Mouse (Mus musculus): ENCODE measurements around the gene Obscn. TPM values are rescaled to one million over a fixed set of nuclear protein-coding genes. Genes with fewer than 3 reads are reported as not detected.

Obscn gene
- polyA plus RNA-seq (2014; fragmentation: Nextera tagmentation; extraction: Ambion mirVana): 0.64 and 1.2 TPM in 2 replicates

- ATAC-seq (replicated peaks; ENCODE audit: low FRiP score): no peak
- H3K27ac ChIP-seq (ENCODE audit: low read depth, low read length): no peak within 1 kb of the TSS
- peak within 1 kb of the TSS; percentile 37 for H3K4me2 ChIP-seq
- H3K4me1 ChIP-seq (replicated peaks; ENCODE audit: control insufficient read depth, insufficient read depth, low read length): peaks cover 3% of the 10 kb centered on the region; the same call in 1 of the 2 replicates
- H3K9me3 ChIP-seq (ENCODE audit: control insufficient read depth, low read length): no peaks in the 10 kb centered on the region
- H3K4me3 ChIP-seq (ENCODE audit: low read depth, low read length): peak within 1 kb of the TSS; percentile 10; the same call in 1 of the 2 replicates
- H3K27me3 ChIP-seq (replicated peaks; ENCODE audit: control insufficient read depth, insufficient read depth, low read length): peaks cover 76% of the 10 kb centered on the region
- DNase-seq (ENCODE audit: low spot score): no peak
- no peak within 1 kb of the TSS for H3K9ac ChIP-seq (ENCODE audit: low read depth, low read length)
- 19% methylated on average over 44 of the region's 44 CpGs for WGBS
- no peaks in the 10 kb centered on the region for H3K36me3 ChIP-seq (ENCODE audit: control insufficient read depth, insufficient read depth, low read length)
Measured at GRCm38 (mm10) chr11:59135904-59136452, at the start of gene Obscn. Obscn (minus strand) TSS chr11:59136402.

GRCm38 (mm10) chr11:59185490-59185889 lies 49.3 kb upstream of the Obscn start:
- peaks cover 14% of the 10 kb centered on the region for H3K36me3 ChIP-seq (ENCODE audit: control insufficient read depth, insufficient read depth, low read length)
- H3K27ac ChIP-seq (ENCODE audit: low read depth, low read length): no peak overlapping the region
- H3K4me2 ChIP-seq: no peak overlapping the region
- H3K4me3 ChIP-seq (ENCODE audit: low read depth, low read length): no peak overlapping the region
- DNase-seq (ENCODE audit: low spot score) (no peak), ATAC-seq (replicated peaks; ENCODE audit: low FRiP score) (no peak)
- WGBS: 84% methylated on average over 5 of the region's 5 CpGs
- no peaks in the 10 kb centered on the region for H3K9me3 ChIP-seq (ENCODE audit: control insufficient read depth, low read length)
- H3K9ac ChIP-seq (ENCODE audit: low read depth, low read length): no peak overlapping the region
- no peaks in the 10 kb centered on the region for H3K27me3 ChIP-seq (replicated peaks; ENCODE audit: control insufficient read depth, insufficient read depth, low read length)
- peaks cover 8% of the 10 kb centered on the region for H3K4me1 ChIP-seq (replicated peaks; ENCODE audit: control insufficient read depth, insufficient read depth, low read length)

DNA sequence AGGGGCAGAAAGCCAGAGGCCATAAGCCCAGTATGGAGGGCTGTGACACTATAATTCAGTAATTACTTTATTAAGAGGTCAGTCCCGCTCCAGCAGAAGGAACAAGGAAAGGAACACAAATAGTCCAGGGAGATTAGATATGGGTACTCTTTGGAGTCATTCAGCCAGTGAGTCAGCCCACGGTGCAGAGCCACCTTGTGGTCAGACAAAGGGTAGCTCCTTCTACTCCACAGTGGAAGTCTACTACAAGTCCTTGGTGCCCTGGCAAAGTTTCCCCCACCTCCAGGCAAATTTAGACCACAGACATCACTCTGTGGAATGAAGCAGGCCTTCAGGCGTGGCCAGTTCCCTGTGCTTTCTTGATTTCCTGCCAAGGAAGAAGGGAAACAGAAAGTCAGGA lies 47.6 kb upstream of the Obscn start:
- ATAC-seq (replicated peaks; ENCODE audit: low FRiP score) (peak; percentile 65), DNase-seq (ENCODE audit: low spot score) (no peak)
- Histone ChIP-seq H3K9me3 (ENCODE audit: control insufficient read depth, low read length) (no peaks in the 10 kb centered on the region), H3K27ac (ENCODE audit: low read depth, low read length) (no peak overlapping the region), H3K9ac (ENCODE audit: low read depth, low read length) (no peak overlapping the region), H3K4me3 (ENCODE audit: low read depth, low read length) (no peak overlapping the region), H3K4me1 (replicated peaks; ENCODE audit: control insufficient read depth, insufficient read depth, low read length) (peaks cover 8% of the 10 kb centered on the region; the same call in 1 of the 2 replicates), H3K4me2 (no peak overlapping the region), H3K27me3 (replicated peaks; ENCODE audit: control insufficient read depth, insufficient read depth, low read length) (peaks cover 12% of the 10 kb centered on the region), H3K36me3 (ENCODE audit: control insufficient read depth, insufficient read depth, low read length) (peaks cover 14% of the 10 kb centered on the region)
- 37% methylated on average over 3 of the region's 3 CpGs for WGBS

- peaks cover 14% of the 10 kb centered on the region for H3K36me3 ChIP-seq (ENCODE audit: control insufficient read depth, insufficient read depth, low read length)
- H3K27ac ChIP-seq (ENCODE audit: low read depth, low read length): no peak within 1 kb of the TSS; the same call in 1 of the 2 replicates
- H3K27me3 ChIP-seq (replicated peaks; ENCODE audit: control insufficient read depth, insufficient read depth, low read length): peaks cover 21% of the 10 kb centered on the region
- DNase-seq (ENCODE audit: low spot score) (no peak), ATAC-seq (replicated peaks; ENCODE audit: low FRiP score) (no peak)
- no peaks in the 10 kb centered on the region for H3K9me3 ChIP-seq (ENCODE audit: control insufficient read depth, low read length)
- H3K4me2 ChIP-seq: no peak within 1 kb of the TSS
- no peak within 1 kb of the TSS for H3K4me3 ChIP-seq (ENCODE audit: low read depth, low read length)
- peaks cover 8% of the 10 kb centered on the region; the same call in 1 of the 2 replicates for H3K4me1 ChIP-seq (replicated peaks; ENCODE audit: control insufficient read depth, insufficient read depth, low read length)
- WGBS: 62% methylated on average over 3 of the region's 3 CpGs
- H3K9ac ChIP-seq (ENCODE audit: low read depth, low read length): no peak within 1 kb of the TSS
Measured at GRCm38 (mm10) chr11:59182864-59183331, 46.7 kb upstream of the Obscn start, which contains the start of gene Gjc2. Gjc2 (minus strand) TSS chr11:59183213.

- H3K4me2 ChIP-seq: no peak overlapping the region; the same call in 1 of the 2 replicates
- H3K27ac ChIP-seq (ENCODE audit: low read depth, low read length): no peak overlapping the region
- no peak overlapping the region for H3K4me3 ChIP-seq (ENCODE audit: low read depth, low read length)
- no peak for ATAC-seq (replicated peaks; ENCODE audit: low FRiP score)
- WGBS: 11% methylated on average over 34 of the region's 34 CpGs
- no peak for DNase-seq (ENCODE audit: low spot score)
- H3K9me3 ChIP-seq (ENCODE audit: control insufficient read depth, low read length): no peaks in the 10 kb centered on the region
- no peak overlapping the region for H3K9ac ChIP-seq (ENCODE audit: low read depth, low read length)
- H3K4me1 ChIP-seq (replicated peaks; ENCODE audit: control insufficient read depth, insufficient read depth, low read length): no peaks in the 10 kb centered on the region
- no peaks in the 10 kb centered on the region for H3K36me3 ChIP-seq (ENCODE audit: control insufficient read depth, insufficient read depth, low read length)
- H3K27me3 ChIP-seq (replicated peaks; ENCODE audit: control insufficient read depth, insufficient read depth, low read length): peaks cover 64% of the 10 kb centered on the region
Measured at GRCm38 (mm10) chr11:59176921-59177320, 40.7 kb upstream of the Obscn start.

GRCm38 (mm10) chr11:59176475-59176874 lies 40.3 kb upstream of the Obscn start:
- Histone ChIP-seq H3K9ac (ENCODE audit: low read depth, low read length) (no peak overlapping the region), H3K9me3 (ENCODE audit: control insufficient read depth, low read length) (no peaks in the 10 kb centered on the region), H3K4me2 (peak overlapping the region; percentile 3; the same call in 1 of the 2 replicates), H3K36me3 (ENCODE audit: control insufficient read depth, insufficient read depth, low read length) (no peaks in the 10 kb centered on the region), H3K4me1 (replicated peaks; ENCODE audit: control insufficient read depth, insufficient read depth, low read length) (no peaks in the 10 kb centered on the region), H3K4me3 (ENCODE audit: low read depth, low read length) (0 out of 2 replicates have a peak overlapping the region, but pooled peaks have one; percentile 1), H3K27me3 (replicated peaks; ENCODE audit: control insufficient read depth, insufficient read depth, low read length) (peaks cover 64% of the 10 kb centered on the region), H3K27ac (ENCODE audit: low read depth, low read length) (no peak overlapping the region)
- ATAC-seq (replicated peaks; ENCODE audit: low FRiP score) (no peak), DNase-seq (ENCODE audit: low spot score) (no peak)
- WGBS: 4% methylated on average over 45 of the region's 48 CpGs

DNA sequence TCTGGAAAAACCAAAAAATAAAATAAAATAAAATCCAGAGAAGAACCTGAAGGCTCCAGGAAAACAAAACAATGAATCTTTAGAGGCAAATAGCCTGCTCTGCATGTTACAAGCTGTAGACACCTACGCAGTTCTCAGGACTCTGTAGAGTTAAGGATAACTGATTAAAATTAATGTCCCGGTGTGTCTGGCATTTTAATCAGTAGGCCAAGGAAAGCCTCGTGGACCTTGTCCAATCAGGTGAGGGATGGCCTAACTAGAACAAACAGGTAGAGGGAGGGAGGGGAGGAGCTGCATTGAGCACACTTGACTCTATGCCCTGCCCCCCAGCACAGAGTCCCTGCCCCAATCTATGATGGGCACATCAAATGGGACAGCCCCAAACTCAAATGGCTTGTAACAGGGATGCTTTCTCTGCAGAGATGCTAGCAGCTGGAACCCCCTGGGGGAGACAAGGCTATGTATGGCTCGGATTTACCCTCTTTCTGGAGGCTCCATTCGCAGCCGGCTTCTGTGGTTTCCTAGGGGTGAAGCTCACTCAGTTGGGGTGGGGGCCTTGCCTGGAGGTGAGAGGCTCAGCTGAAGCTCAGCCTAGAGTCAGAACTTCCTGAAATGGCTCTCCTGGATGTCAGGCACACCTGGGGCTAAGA lies 38.1 kb upstream of the Obscn start:
- Histone ChIP-seq H3K9ac (ENCODE audit: low read depth, low read length) (no peak overlapping the region), H3K4me2 (no peak overlapping the region), H3K4me1 (replicated peaks; ENCODE audit: control insufficient read depth, insufficient read depth, low read length) (peaks cover 3% of the 10 kb centered on the region; the same call in 1 of the 2 replicates), H3K27me3 (replicated peaks; ENCODE audit: control insufficient read depth, insufficient read depth, low read length) (peaks cover 57% of the 10 kb centered on the region), H3K9me3 (ENCODE audit: control insufficient read depth, low read length) (no peaks in the 10 kb centered on the region), H3K36me3 (ENCODE audit: control insufficient read depth, insufficient read depth, low read length) (no peaks in the 10 kb centered on the region), H3K27ac (ENCODE audit: low read depth, low read length) (no peak overlapping the region), H3K4me3 (ENCODE audit: low read depth, low read length) (no peak overlapping the region)
- DNase-seq (ENCODE audit: low spot score): no peak
- ATAC-seq (replicated peaks; ENCODE audit: low FRiP score): no peak
- 54% methylated on average over 6 of the region's 6 CpGs for WGBS

- WGBS: 78% methylated on average over 4 of the region's 4 CpGs
- Histone ChIP-seq H3K4me2 (no peak overlapping the region), H3K4me3 (ENCODE audit: low read depth, low read length) (no peak overlapping the region), H3K27ac (ENCODE audit: low read depth, low read length) (no peak overlapping the region), H3K36me3 (ENCODE audit: control insufficient read depth, insufficient read depth, low read length) (no peaks in the 10 kb centered on the region), H3K9me3 (ENCODE audit: control insufficient read depth, low read length) (no peaks in the 10 kb centered on the region), H3K4me1 (replicated peaks; ENCODE audit: control insufficient read depth, insufficient read depth, low read length) (peaks cover 10% of the 10 kb centered on the region), H3K9ac (ENCODE audit: low read depth, low read length) (no peak overlapping the region), H3K27me3 (replicated peaks; ENCODE audit: control insufficient read depth, insufficient read depth, low read length) (peaks cover 20% of the 10 kb centered on the region)
- ATAC-seq (replicated peaks; ENCODE audit: low FRiP score) (no peak), DNase-seq (ENCODE audit: low spot score) (no peak)
Measured at GRCm38 (mm10) chr11:59170549-59170948, 34.3 kb upstream of the Obscn start.
